Mouse (Mus musculus) neural tube, embryonic 11.5 days (tissue): ENCODE measurements around the gene Arid1b. TPM values are rescaled to one million over a fixed set of nuclear protein-coding genes. Genes with fewer than 3 reads are reported as not detected.

Experiments
- ATAC-seq: fragments of 200-750 bp; cut with Nextera tagmentation; 2 replicates; pipeline ENCODE4 v1.8.0; 2017; ENCODE audit warnings: moderate number of reproducible peaks, mild to moderate bottlenecking, moderate TSS enrichment, moderate library complexity; ENCODE audit not compliant: insufficient read depth, low FRiP score, low TSS enrichment
- DNase-seq: peaks from one replicate; pipeline ENCODE4 v3.0.0-alpha.2; 2015; ENCODE audit warnings: low spot score
- H3K27ac ChIP-seq: fragments of 300-500 bp; sonication (generic); 2 replicates; pipeline ENCODE4 v1.5.1; 2014; ENCODE audit warnings: low read depth, mild to moderate bottlenecking, low read length
- H3K27me3 ChIP-seq: fragments of 300-500 bp; sonication (generic); 2 replicates; pipeline ENCODE4 v1.6.1; 2014; ENCODE audit warnings: mild to moderate bottlenecking, low read length, mixed read lengths; ENCODE audit not compliant: control insufficient read depth, insufficient read depth
- H3K36me3 ChIP-seq: fragments of 300-500 bp; sonication (generic); 2 replicates; pipeline ENCODE4 v1.6.1; 2014; ENCODE audit warnings: mild to moderate bottlenecking, low read length, moderate library complexity, mixed read lengths; ENCODE audit not compliant: control insufficient read depth, insufficient read depth
- H3K4me1 ChIP-seq: fragments of 300-500 bp; sonication (generic); 2 replicates; pipeline ENCODE4 v1.6.1; 2014; ENCODE audit warnings: low read length, mixed read lengths; ENCODE audit not compliant: control insufficient read depth, insufficient read depth
- H3K4me2 ChIP-seq: fragments of 300-500 bp; sonication (generic); 2 replicates; pipeline ENCODE4 v1.6.1; 2014; ENCODE audit warnings: low read depth, mild to moderate bottlenecking, moderate library complexity
- H3K4me3 ChIP-seq: fragments of 300-500 bp; sonication (generic); 2 replicates; pipeline ENCODE4 v1.5.1; 2014; ENCODE audit warnings: low read depth, low read length
- H3K9ac ChIP-seq: fragments of 300-500 bp; sonication (generic); 2 replicates; pipeline ENCODE4 v1.6.1; 2014; ENCODE audit warnings: mild to moderate bottlenecking, low read length
- H3K9me3 ChIP-seq: fragments of 300-500 bp; sonication (generic); 2 replicates; pipeline ENCODE4 v1.6.1; 2016; ENCODE audit warnings: low read length; ENCODE audit not compliant: control insufficient read depth
- WGBS: fragments of 180-500 bp; shearing (Covaris S2); extraction: QIAGEN DNeasy Blood & Tissue Kit; methylation state at CpG from one replicate; pipeline ENCODE4 v1.1.7; 2014; 5-methylcytosine and 5-hydroxymethylcytosine counted together
- polyA plus RNA-seq: library from polyadenylated mRNA; unstranded; fragments of >200 nt; fragmentation: Nextera tagmentation; extraction: Ambion mirVana; gene quantifications from 2 replicates; pipeline ENCODE4 v1.2.1, GENCODE M21; 2014

Arid1b gene
- polyA plus RNA-seq, 1 experiment from 2014 or later, result 14.3 TPM

GRCm38 (mm10) chr17:5287641-5288040, 293.5 kb downstream of the Arid1b start:
- Histone ChIP-seq H3K27ac (no peak overlapping the region), H3K27me3 (no peaks in the 10 kb centered on the region), H3K4me1 (peaks cover 7% of the 10 kb centered on the region; the same call in 1 of the 2 replicates), H3K9ac (no peak overlapping the region), H3K36me3 (peaks cover 3% of the 10 kb centered on the region), H3K9me3 (no peaks in the 10 kb centered on the region), H3K4me3 (no peak overlapping the region), H3K4me2 (no peak overlapping the region)
- no peak for ATAC-seq
- no peak for DNase-seq
- 85% methylated on average over 9 of the region's 9 CpGs for WGBS

GRCm38 (mm10) chr17:5293653-5294584, 299.8 kb downstream of the Arid1b start:
- 74% methylated on average over 9 of the region's 9 CpGs for WGBS
- Histone ChIP-seq H3K4me2 (no peak overlapping the region), H3K9me3 (no peaks in the 10 kb centered on the region), H3K36me3 (peaks cover 3% of the 10 kb centered on the region), H3K27me3 (no peaks in the 10 kb centered on the region), H3K27ac (no peak overlapping the region), H3K9ac (no peak overlapping the region), H3K4me3 (no peak overlapping the region), H3K4me1 (peaks cover 5% of the 10 kb centered on the region; the same call in 1 of the 2 replicates)
- DNase-seq (peak; percentile 46), ATAC-seq (no peak)

GRCm38 (mm10) chr17:5295086-5295947, 301.2 kb downstream of the Arid1b start:
- H3K27ac ChIP-seq, result no peak overlapping the region
- no peak for ATAC-seq

GRCm38 (mm10) chr17:5295948-5296262, 301.8 kb downstream of the Arid1b start:
- Histone ChIP-seq H3K4me1 (peaks cover 5% of the 10 kb centered on the region; the same call in 1 of the 2 replicates), H3K9ac (no peak overlapping the region), H3K36me3 (peaks cover 3% of the 10 kb centered on the region), H3K4me3 (no peak overlapping the region), H3K9me3 (no peaks in the 10 kb centered on the region), H3K27ac (no peak overlapping the region), H3K4me2 (no peak overlapping the region), H3K27me3 (no peaks in the 10 kb centered on the region)
- DNase-seq (no peak), ATAC-seq (no peak)
- 88% methylated on average over 7 of the region's 7 CpGs for WGBS

More at GRCm38 (mm10) chr17:5295086-5295947, 301.2 kb downstream of the Arid1b start:
- DNase-seq, result no peak
- WGBS, result 78% methylated on average over 19 of the region's 19 CpGs
- Histone ChIP-seq H3K4me3 (no peak overlapping the region), H3K36me3 (peaks cover 3% of the 10 kb centered on the region), H3K4me2 (no peak overlapping the region), H3K27me3 (no peaks in the 10 kb centered on the region), H3K4me1 (peaks cover 5% of the 10 kb centered on the region; the same call in 1 of the 2 replicates), H3K9ac (no peak overlapping the region), H3K9me3 (no peaks in the 10 kb centered on the region)

- Histone ChIP-seq H3K36me3 (no peaks in the 10 kb centered on the region; the same call in 1 of the 2 replicates), H3K4me1 (peaks cover 5% of the 10 kb centered on the region; the same call in 1 of the 2 replicates), H3K9ac (no peak overlapping the region), H3K4me2 (no peak overlapping the region), H3K27me3 (no peaks in the 10 kb centered on the region), H3K4me3 (no peak overlapping the region), H3K9me3 (no peaks in the 10 kb centered on the region), H3K27ac (no peak overlapping the region)
- no peak for ATAC-seq
- no peak for DNase-seq
- WGBS, result 88% methylated on average over 4 of the region's 4 CpGs
Observed at GRCm38 (mm10) chr17:5297491-5297890, 303.4 kb downstream of the Arid1b start.

GRCm38 (mm10) chr17:5297984-5298383, 303.9 kb downstream of the Arid1b start:
- no peak overlapping the region for H3K9ac ChIP-seq
- H3K4me1 ChIP-seq, result peaks cover 5% of the 10 kb centered on the region; the same call in 1 of the 2 replicates
- H3K4me3 ChIP-seq, result no peak overlapping the region
- DNase-seq (no peak), ATAC-seq (no peak)
- no peak overlapping the region for H3K27ac ChIP-seq
- H3K27me3 ChIP-seq, result no peaks in the 10 kb centered on the region
- H3K36me3 ChIP-seq, result no peaks in the 10 kb centered on the region; the same call in 1 of the 2 replicates
- no peaks in the 10 kb centered on the region for H3K9me3 ChIP-seq
- H3K4me2 ChIP-seq, result no peak overlapping the region
- WGBS, result 87% methylated on average over 10 of the region's 10 CpGs

GRCm38 (mm10) chr17:5298891-5299559, 304.9 kb downstream of the Arid1b start:
- Histone ChIP-seq H3K27ac (no peak overlapping the region), H3K9ac (no peak overlapping the region), H3K9me3 (no peaks in the 10 kb centered on the region), H3K4me2 (no peak overlapping the region), H3K27me3 (no peaks in the 10 kb centered on the region), H3K4me1 (peaks cover 5% of the 10 kb centered on the region; the same call in 1 of the 2 replicates), H3K36me3 (no peaks in the 10 kb centered on the region; the same call in 1 of the 2 replicates), H3K4me3 (no peak overlapping the region)
- DNase-seq, result no peak
- 88% methylated on average over 5 of the region's 5 CpGs for WGBS
- no peak for ATAC-seq
